Mouse (Mus musculus) olfactory bulb, adult 2 months (tissue): ENCODE results near the gene Olfr1250.

ENCODE experiments used
- CTCF ChIP-seq: fragments of 200-500 bp; IDR thresholded peaks from 2 replicates; pipeline ENCODE4 v1.5.1; 2012; ENCODE audit warnings: low read depth, mild to moderate bottlenecking, low read length, moderate library complexity; ENCODE audit not compliant: insufficient read depth
- POLR2A ChIP-seq: fragments of 200-500 bp; IDR thresholded peaks from 2 replicates; pipeline ENCODE4 v1.6.1; 2012; ENCODE audit warnings: mild to moderate bottlenecking, low read depth, low read length, moderate library complexity; ENCODE audit not compliant: insufficient read depth

DNA sequence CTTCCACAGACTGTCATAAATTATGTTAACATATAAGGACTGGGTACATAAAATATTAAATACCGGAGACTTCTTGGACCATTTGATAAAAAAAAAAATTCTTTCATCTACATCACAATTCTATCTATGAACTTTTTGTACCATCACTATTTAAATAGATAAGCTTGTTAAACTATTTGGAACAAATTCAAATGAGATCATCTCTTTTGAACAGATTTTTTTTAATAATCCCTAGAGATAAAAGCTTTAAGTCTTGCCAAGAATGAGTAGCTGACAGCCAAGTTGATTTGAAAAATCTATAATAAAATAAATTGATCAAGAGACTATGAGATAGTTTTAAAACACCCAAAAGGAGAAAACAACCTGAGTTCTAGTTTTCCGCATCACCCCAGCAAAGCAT is 26.4 kb downstream of the Olfr1250 start, which contains the start of gene Olfr1249:
- no peak for TF ChIP-seq CTCF
- no peak for TF ChIP-seq POLR2A
